Mouse (Mus musculus) kidney, adult 9 months (tissue): ENCODE measurements around the gene Srsx.
"Not testable (repeated sequence)": the region's sequence is repeated elsewhere in the genome, so short reads cannot be mapped to it uniquely, and the experiment has no call there.

Source experiments
- DNase-seq: peaks from one replicate; pipeline ENCODE4 v3.0.0; 2022

The Srsx gene

GRCm38 (mm10) chrX:123222381-123222780, at the start of gene Srsx:
Srsx (minus strand) TSS chrX:123222481.
- DNase-seq: not testable (repeated sequence)

GRCm38 (mm10) chrX:123246807-123247206, 24.5 kb upstream of the Srsx start, which contains the start of gene Gm17577:
Gm17577 (minus strand) TSS chrX:123246907.
- DNase-seq: not testable (repeated sequence)
